Mouse (Mus musculus) cortical plate, adult 2 months (tissue): ENCODE data around the gene Efl1. TPM values are rescaled to one million over a fixed set of nuclear protein-coding genes. Genes with fewer than 3 reads are reported as not detected.

Source experiments
- H3K27ac ChIP-seq: fragments of 200-500 bp; 2 replicates; pipeline ENCODE4 v1.5.1; 2012; ENCODE audit warnings: low read length, control low read depth, inconsistent platforms; ENCODE audit not compliant: insufficient read depth
- H3K4me1 ChIP-seq: fragments of 200-500 bp; 2 replicates; pipeline ENCODE4 v1.6.1; 2011; ENCODE audit warnings: low read length; ENCODE audit not compliant: control insufficient read depth, insufficient read depth
- H3K4me3 ChIP-seq: fragments of 200-500 bp; 2 replicates; pipeline ENCODE4 v1.5.1; 2011; ENCODE audit warnings: mild to moderate bottlenecking, low read length, control low read depth; ENCODE audit not compliant: insufficient read depth
- CTCF ChIP-seq: fragments of 200-500 bp; IDR thresholded peaks from 2 replicates; pipeline ENCODE4 v1.5.1; 2011; ENCODE audit warnings: mild to moderate bottlenecking, control low read depth, low read length; ENCODE audit not compliant: insufficient read depth; ENCODE audit errors: extremely low read depth
- POLR2A ChIP-seq: fragments of 200-500 bp; IDR thresholded peaks from 2 replicates; pipeline ENCODE4 v1.6.1; 2011; ENCODE audit warnings: mild to moderate bottlenecking, low read length, control low read depth; ENCODE audit not compliant: insufficient read depth; ENCODE audit errors: extremely low read depth
- polyA plus RNA-seq: library from polyadenylated mRNA; depleted of rRNA; stranded (reverse); fragments of >200 nt; gene quantifications from 2 replicates; pipeline ENCODE4 v1.2.3, GENCODE M21; 2012; rRNA removed

The Efl1 gene
- polyA plus RNA-seq, 1 experiment, result 7.9 TPM

- Histone ChIP-seq H3K27ac (no peak overlapping the region), H3K4me3 (no peak overlapping the region)
- TF ChIP-seq CTCF (no peak), POLR2A (no peak)
Observed at GRCm38 (mm10) chr7:82808257-82808656, 159.8 kb downstream of the Efl1 start.

GRCm38 (mm10) chr7:82809126-82809525, 160.7 kb downstream of the Efl1 start:
- H3K4me3 ChIP-seq, result no peak overlapping the region

More at GRCm38 (mm10) chr7:82808257-82808656, 159.8 kb downstream of the Efl1 start:
- H3K4me1 ChIP-seq, result no peaks in the 10 kb centered on the region

GRCm38 (mm10) chr7:82810799-82811139, 162.4 kb downstream of the Efl1 start:
- TF ChIP-seq CTCF (no peak), POLR2A (no peak)
- H3K27ac ChIP-seq, result no peak overlapping the region
- H3K4me3 ChIP-seq, result no peak overlapping the region
- no peaks in the 10 kb centered on the region for H3K4me1 ChIP-seq

More at GRCm38 (mm10) chr7:82809126-82809525, 160.7 kb downstream of the Efl1 start:
- TF ChIP-seq POLR2A (no peak), CTCF (no peak)
- Histone ChIP-seq H3K4me1 (no peaks in the 10 kb centered on the region), H3K27ac (no peak overlapping the region)

GRCm38 (mm10) chr7:82811140-82811851, 162.9 kb downstream of the Efl1 start:
- Histone ChIP-seq H3K4me1 (no peaks in the 10 kb centered on the region), H3K4me3 (no peak overlapping the region), H3K27ac (no peak overlapping the region)
- TF ChIP-seq CTCF, result no peak
- TF ChIP-seq POLR2A, result no peak

GRCm38 (mm10) chr7:82812186-82813155, 164.1 kb downstream of the Efl1 start:
- TF ChIP-seq CTCF (no peak), POLR2A (no peak)
- Histone ChIP-seq H3K4me3 (no peak overlapping the region), H3K4me1 (no peaks in the 10 kb centered on the region), H3K27ac (no peak overlapping the region)

GRCm38 (mm10) chr7:82819541-82819940, 171.1 kb downstream of the Efl1 start:
- no peak overlapping the region for H3K4me3 ChIP-seq
- TF ChIP-seq POLR2A (no peak), CTCF (no peak)
- H3K27ac ChIP-seq, result no peak overlapping the region
- H3K4me1 ChIP-seq, result no peaks in the 10 kb centered on the region

- TF ChIP-seq POLR2A (no peak), CTCF (no peak)
- no peaks in the 10 kb centered on the region for H3K4me1 ChIP-seq
- H3K4me3 ChIP-seq, result no peak overlapping the region
- H3K27ac ChIP-seq, result no peak overlapping the region
Observed at GRCm38 (mm10) chr7:82820661-82821060, 172.2 kb downstream of the Efl1 start.

GRCm38 (mm10) chr7:82821501-82821900, 173.1 kb downstream of the Efl1 start:
- H3K27ac ChIP-seq, result no peak overlapping the region
- no peaks in the 10 kb centered on the region for H3K4me1 ChIP-seq
- TF ChIP-seq CTCF (no peak), POLR2A (no peak)
- no peak overlapping the region for H3K4me3 ChIP-seq

GRCm38 (mm10) chr7:82822528-82822927, 174.1 kb downstream of the Efl1 start:
- no peak overlapping the region for H3K27ac ChIP-seq
- no peaks in the 10 kb centered on the region for H3K4me1 ChIP-seq
- no peak overlapping the region for H3K4me3 ChIP-seq
- TF ChIP-seq CTCF (no peak), POLR2A (no peak)

Other genes starting within 250 kb of the Efl1 start
- gene Saxo2, start 86 bp upstream of the Efl1 start, polyA plus RNA-seq, result 11.8 and 14.3 TPM in 2 replicates
- gene Mex3b, start 218.7 kb downstream of the Efl1 start, polyA plus RNA-seq, result 20.6 and 22.6 TPM in 2 replicates